Mouse (Mus musculus) spleen, postnatal 36 days (tissue): Measurements from ENCODE around the gene Osbpl6.
"Not testable (repeated sequence)": the region's sequence is repeated elsewhere in the genome, so short reads cannot be mapped to it uniquely, and the experiment has no call there.

Source experiments
- DNase-seq, 2 experiments: peaks; one replicate each; pipeline ENCODE4 v3.0.0; 2022; ENCODE audit warnings: low spot score in 2 of 2, mixed read lengths in 1 of 2

Gene Osbpl6

GRCm38 (mm10) chr2:76563862-76564261, 157.6 kb downstream of the Osbpl6 start:
- DNase-seq = no peak

DNA sequence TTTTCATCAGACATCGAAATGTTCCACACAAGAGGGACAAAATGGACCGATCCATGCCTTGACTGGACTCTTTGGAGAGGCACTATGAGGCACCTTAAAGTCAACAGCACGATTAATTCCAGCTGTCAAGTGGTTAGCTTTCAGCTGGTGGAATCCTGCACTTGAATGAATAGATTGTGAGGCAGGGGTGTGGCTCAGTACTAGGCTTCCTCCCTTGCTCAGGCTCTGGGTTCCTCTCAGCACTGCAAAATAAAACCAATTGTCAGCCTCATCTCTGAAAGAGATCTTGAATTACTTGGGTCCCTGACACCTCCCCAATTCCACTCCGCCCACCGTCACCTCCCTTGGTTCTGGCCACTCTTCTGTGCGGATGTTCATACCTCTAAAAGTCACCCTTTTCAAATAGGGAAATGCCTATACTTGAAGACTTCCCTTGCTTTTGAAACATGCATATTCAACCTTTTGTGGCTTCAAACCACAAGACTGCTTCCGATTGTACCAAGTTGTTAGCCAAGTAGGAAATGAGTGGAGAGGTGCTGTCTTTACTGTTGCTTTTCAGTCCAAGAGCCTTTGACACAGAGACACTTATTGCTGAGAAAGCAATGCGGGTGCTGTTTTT, 160.7 kb downstream of the Osbpl6 start:
- DNase-seq = no peak

GRCm38 (mm10) chr2:76571543-76571942, 165.2 kb downstream of the Osbpl6 start:
- no peak for DNase-seq

- no peak for DNase-seq
Measured at GRCm38 (mm10) chr2:76578911-76579310, 172.6 kb downstream of the Osbpl6 start.

GRCm38 (mm10) chr2:76585090-76585489, 178.8 kb downstream of the Osbpl6 start:
- no peak for DNase-seq

DNA sequence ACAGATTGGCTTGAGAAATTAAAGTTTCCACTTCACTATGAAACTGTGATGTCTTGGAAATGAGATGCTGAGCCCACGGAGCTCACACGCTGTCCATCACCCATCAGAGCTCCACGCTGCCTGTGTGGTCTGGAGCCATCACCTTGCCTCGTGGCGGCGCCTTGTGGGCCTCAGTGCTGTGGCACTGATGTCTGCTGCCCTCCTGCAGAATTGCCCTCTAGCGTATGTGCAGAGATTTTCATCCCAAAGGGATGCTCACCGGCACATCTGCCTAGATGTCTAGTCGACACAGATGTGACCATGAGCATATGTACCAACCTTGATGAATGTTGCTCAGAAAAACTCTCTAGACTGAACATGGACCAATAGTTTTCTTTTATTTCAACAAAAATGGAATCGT, 180.6 kb downstream of the Osbpl6 start:
- DNase-seq = no peak

DNA sequence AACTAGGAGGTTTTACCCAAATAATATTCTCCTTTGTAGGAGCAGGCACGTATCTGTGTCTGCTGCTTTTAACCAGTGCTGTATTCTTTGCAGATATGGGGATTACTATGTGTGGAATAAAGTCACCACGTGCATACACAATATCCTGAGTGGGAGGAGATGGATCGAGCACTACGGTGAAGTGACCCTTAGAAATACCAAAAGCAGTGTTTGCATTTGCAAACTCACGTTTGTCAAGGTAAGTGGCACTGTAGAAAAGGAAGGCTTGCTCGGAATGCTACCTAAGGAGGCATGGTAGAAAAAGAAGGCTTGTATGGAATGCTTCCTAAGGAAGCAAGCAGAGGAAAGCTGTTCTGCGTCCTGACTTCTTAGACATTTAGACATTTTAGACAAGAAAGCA, 183.9 kb downstream of the Osbpl6 start:
- no peak for DNase-seq

DNA sequence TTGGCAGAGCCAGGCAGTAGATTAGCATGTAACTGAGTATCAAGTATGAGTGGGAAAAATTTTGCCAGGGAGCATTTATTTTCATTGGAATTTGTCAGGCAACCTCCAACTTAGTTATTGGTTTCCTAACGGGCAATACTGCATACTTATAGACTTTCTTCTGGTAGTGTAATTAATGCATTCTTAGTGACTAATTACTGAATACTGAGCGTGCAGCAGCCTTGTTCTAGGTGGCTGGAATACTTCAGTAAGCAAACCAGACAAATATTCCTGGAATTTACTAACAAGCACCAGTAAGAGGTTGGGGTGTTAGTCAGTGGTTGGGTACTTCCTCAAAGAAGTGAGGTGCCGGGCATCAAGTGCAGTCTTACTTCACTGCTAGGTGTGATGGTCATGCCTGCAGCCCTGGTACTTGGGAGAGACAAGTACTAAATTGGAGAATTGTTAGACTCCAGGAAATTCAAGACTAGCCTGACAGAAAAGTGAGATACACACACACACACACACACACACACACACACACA, 186.2 kb downstream of the Osbpl6 start:
- no peak for DNase-seq

- DNase-seq = no peak
Measured at GRCm38 (mm10) chr2:76597521-76597920, 191.2 kb downstream of the Osbpl6 start.

DNA sequence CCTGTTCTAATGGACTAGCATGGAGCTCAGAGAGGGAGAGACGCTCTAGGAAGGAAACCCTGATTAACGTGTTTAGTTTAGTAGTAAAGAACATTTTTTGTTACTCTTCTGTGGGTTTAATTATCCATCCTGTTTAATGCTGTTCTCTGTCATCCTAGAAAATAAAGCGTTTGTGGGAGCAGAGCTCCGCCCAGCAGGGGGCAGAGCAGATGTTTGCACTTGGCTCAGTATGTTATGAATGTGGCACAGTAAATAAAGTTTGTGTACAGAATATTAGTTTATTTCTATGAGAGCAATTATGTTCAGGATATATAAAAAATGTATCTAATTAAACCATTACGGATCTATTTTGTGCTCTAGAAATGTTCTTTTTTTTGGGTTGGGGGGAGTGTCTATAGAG, 192.9 kb downstream of the Osbpl6 start:
- DNase-seq = no peak

DNA sequence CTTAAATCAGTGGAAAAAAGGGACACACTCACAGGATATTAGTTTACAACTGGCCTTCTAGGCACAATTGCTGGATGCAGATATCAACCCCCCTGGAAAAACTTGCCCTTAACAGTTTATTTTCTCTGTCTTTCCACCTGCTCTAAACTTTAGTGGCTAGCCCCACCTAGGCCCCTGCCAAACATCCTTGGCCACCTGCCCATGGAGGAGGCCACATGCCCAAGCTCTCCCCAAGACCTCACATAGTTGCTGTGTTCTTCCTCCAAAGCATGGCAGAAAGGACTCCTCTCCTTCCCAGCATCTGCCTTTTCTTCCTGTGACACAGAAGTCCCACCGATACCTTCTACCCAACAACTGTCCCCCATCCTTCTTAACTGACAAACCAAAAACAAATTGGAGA, 195.9 kb downstream of the Osbpl6 start:
- DNase-seq = no peak

DNA sequence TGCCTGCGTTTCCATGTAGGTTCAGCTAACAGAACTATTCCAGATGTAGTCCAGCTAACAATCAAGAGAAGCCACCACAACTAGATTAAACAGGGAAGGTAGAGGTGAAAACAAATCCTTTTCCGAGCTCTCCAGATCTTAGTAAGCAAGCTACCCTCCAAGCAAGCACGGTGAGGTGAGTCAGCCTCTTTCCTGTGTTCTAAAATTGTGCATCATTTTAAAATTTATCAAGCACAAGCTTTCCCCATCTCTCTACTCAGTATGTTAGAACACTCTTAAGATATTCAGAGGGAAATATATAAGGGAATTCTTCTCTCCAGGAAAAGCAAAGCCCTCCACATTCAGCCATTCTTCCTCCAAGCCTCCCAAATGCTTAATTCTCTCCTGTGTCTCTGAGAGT, 200.4 kb downstream of the Osbpl6 start:
- DNase-seq = no peak

DNA sequence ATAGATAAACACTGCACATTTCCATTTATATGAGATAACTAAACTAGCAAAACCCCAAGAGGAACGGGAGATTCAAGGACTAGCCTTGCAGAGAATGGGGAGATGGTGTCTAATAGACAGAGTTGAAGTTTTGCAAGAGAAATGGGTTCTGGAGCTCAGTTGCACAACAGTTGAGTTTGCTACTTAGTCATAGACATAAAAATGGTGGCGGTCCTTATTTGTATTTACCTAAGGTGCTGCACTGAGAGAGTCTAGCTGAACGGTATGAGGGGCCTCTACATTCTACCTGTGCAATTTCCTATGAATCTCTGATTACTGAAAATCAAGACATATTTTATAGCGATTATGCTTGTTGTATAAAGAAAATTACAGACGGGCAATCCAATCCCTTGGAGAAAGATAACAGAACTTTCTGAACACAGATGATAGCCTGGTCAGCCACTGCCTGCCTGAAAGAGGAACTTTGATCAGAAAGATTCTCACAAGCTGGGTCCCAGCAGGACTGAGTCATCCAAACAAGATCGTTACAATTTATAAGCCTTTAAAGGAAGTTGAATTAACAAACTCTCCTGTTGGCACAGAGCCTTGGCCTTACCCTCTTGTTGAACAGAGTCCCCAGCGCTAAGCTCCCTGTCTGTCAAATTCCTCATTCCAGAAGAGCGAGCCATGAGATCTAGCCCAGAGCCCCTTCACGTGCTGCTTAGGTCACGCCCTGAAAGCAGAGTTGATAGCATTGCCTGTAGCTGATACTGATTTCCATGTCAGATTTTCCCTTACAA, 204.2 kb downstream of the Osbpl6 start:
- no peak for DNase-seq

DNA sequence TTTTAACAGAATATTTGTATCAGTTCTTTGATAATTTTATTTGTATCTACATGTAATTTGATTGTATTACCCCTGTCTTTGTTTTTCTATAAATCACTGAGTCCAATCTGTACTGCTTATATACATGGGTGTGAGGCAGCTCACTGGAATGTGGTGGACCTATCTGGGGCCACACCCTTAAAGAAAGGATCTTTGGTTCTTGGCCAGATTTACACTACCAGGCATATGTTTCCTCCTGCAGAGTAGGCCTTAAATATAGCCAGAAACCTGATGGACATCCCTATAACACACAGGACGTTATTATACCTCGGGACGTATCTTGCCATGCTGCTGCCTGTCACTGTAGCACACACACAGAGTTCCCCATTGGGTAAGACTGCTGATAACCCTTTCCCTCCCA, 205.7 kb downstream of the Osbpl6 start:
- DNase-seq = no peak

- DNase-seq = no peak
Measured at GRCm38 (mm10) chr2:76618078-76618477, 211.8 kb downstream of the Osbpl6 start.

GRCm38 (mm10) chr2:76620188-76620587, 213.9 kb downstream of the Osbpl6 start:
- DNase-seq = no peak

DNA sequence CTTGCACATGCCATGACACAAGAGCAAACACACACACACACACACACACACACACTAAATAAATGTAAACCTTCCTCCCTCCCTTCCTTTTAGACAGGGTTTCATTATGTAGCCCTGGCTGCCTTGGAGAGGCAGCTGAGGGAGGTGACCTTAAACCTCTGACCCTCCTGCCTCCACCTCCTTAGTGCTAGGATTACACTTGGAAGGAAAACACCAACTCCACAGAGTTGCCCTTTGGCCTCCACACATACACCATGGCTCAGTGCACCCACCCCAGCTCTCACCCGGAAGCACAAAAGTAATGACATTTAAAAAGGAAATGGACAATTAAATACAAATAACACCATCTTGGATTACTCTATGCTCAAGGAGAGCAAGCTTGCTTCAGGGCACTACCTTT, 215.4 kb downstream of the Osbpl6 start:
- no peak for DNase-seq

DNA sequence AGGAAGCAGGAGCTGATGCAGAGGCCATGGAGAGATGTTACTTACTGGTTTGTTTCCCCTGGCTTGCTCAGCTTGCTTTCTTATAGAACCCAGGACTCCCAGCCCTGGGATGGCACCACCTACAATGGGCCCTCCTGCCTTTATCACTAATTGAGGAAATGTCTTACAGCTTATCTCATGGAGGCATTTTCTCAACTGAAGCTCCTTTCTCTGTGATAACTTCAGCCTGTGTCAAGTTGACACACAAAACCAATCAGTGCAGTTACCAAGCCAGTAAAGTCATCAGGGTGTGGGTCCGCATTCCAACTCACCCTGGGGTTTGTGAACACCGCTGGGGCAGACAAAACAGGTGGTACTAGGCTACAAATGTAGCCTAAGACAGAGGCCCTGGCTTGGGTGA, 216.0 kb downstream of the Osbpl6 start:
- DNase-seq = not testable (repeated sequence)

DNA sequence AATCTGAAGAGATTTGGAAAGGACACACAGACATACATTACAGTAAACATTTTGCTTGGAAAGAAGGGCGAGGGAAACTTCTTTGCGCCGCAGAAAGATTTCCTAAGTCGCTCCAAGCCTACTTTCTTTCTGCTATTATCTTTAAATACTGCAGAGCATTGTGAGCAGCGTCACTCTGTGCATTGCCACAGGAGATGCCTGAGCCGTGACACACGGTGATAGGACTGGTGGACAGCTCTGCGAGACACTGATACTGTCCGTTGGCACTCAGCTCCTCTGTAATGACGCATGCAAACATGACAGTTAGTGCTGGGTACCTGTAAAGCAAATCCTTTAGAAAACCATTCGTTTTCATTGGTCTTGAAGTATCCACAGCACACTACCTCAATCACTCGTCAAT, 224.0 kb downstream of the Osbpl6 start:
- DNase-seq = no peak

GRCm38 (mm10) chr2:76631600-76631999, 225.3 kb downstream of the Osbpl6 start:
- DNase-seq = no peak

GRCm38 (mm10) chr2:76639637-76640036, 233.3 kb downstream of the Osbpl6 start:
- no peak for DNase-seq

GRCm38 (mm10) chr2:76643801-76644200, 237.5 kb downstream of the Osbpl6 start:
- no peak for DNase-seq

GRCm38 (mm10) chr2:76647441-76647869, 241.1 kb downstream of the Osbpl6 start:
- peak in 1 of 2 experiments; percentile 8 for DNase-seq
